Mouse (Mus musculus): Measurements from ENCODE around the gene Ly6g6c.

The Ly6g6c gene

DNA sequence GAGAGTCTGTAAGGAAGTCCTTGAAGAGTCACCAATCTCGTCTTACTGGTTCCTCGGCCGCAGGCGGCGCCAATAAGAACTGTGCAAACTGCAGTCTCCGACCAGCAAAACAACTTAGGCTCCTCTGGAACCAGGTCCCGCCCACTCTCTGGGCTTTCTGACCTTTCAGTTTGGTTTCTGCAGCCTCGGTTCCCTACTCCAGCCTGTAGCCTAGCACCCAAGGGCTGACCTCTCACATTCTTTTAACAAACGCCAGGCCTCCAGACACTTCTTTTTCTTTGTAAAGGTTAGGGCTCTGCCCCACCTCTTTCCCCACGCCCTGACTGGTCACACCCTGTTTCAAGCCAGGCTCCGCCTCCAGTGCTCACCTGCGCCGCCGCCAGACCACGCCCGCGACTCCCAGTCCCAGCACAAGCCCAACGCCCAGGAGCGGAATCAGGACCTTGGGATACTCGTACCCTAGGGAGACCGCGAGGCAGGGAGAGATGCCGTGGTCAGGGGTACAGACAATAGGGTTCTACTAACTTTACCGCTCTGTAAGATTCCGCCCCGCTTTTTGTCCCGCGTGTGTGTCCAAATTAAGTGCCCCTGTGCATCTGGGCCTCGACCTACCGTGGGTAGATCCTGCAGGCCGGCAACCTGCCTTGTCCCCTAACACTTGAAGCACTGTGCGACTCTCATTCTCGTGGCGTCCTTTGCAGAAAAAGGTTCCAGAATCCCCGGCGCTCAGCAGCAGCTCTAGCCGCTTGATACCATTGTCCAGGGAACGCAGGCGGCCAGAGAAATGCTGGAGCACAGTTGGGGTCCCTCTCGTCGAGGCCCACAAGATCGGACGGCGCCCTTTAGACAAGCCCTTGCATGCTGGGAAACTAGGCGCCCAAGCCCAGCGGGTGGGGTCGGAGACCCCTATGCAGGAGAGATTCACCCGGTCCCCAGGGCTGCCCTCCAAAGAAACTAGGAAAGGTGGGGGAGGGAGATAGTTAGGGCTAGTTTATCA lies at the start of gene Ly6g6c:
Ly6g6c (plus strand) TSS at position 438 of the 997 bp plus-strand sequence.
- CTCF ChIA-PET = no interaction called here

DNA sequence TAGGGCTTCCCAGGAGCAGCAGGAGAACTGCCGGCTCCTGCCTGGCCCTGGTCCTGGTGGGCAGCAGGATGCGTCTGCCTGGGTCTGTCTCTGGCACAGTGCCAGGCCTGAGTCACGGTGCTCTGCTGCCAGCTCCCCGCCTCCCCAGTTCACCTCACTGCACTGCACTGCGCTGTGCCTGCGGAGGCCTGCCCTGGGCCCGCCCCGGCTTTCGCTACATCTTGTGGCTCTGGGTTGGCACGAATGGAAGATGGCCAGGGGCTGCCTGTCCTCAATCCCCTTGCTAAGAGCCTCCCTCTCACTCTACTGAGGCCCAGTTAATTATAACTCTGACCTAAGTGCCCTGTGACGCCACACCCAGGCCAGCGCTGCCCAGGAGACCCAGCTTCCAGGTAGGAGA lies 48.8 kb upstream of the Ly6g6c start, which contains the start of gene Vwa7:
Vwa7 (plus strand) TSS at position 204 of the 400 bp plus-strand sequence.
- CTCF ChIA-PET = interaction anchor here (0.6 kb wide), 1 partner anchor 728 kb away, joined by 5 read pairs; no protein-coding TSS in a partner anchor

DNA sequence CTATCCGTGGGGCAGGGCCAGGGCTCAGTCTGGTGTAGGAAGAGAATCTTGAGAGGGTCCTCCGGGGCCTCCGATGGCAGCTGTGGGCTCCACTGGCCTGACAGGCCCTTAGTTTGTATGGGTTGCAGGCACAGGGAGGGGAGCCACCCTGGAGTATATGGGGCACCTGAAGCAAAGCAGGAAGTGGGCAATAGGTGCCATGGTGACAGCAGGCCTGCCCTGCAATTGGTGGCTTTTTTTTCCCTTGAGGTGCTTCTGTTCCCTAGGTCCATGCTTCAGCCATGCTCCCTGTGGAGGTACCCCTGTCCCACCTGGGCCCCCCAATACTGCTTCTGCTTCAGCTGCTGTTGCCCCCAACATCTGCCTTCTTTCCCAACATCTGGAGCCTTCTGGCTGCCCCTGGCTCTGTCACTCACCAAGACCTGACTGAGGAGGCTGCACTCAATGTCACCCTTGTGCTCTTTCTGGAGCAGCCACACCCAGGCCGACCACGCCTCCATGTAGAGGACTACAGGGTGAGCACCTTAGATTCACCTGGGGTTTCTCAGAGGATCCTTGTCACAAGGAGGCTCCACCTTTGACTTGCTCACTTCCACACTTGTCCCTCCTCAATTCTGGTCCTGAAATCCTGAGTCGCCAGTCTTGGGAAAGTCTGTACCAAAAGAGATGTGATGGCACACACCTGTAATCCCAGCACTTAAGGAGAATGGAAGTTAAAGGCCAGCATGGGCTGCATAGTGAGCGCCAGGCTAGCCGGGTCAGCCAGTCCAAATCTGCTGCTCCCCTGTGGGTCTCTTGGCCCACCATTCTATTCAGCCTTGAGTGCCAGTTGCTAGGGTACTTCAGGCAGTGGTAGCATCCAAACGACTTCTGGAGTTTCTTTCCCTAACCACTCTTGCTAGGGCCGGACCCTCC lies 48.1 kb upstream of the Ly6g6c start:
- CTCF ChIA-PET = no interaction called here

DNA sequence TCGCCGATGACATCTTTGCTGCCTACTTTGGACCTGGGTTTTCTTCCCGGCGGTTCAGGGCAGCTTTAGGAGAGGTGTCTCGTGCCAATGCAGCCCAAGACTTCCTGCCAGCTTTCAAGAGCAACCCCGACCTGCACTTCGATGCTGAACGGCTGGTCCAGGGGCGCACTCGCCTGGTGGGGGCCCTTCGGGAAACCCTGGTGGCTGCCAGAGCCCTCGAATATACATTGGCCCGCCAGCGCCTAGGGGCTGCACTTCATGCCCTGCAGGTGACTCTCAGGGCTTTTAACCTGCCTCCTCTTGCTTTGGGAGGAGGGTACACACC lies 47.5 kb upstream of the Ly6g6c start:
- CTCF ChIA-PET = no interaction called here

DNA sequence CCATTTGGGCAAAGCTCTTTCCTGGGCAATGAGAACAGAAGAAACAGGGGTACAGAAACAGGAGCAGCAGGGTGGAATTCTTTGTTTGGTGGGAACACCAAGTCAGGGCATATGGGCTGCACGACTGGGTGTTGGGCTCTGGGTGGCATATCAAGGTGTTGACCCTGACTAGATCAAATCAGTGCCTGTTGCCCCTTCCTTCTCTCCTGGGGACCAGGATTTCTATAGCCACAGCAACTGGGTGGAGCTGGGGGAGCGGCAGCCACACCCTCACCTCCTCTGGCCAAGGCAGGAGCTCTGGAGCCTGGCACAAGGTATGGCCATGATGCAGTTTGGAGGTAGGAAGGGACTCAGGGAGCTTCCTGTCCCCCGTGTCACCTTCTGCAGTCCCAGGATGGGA lies 47.0 kb upstream of the Ly6g6c start:
- CTCF ChIA-PET = interaction anchor here (0.6 kb wide), 1 partner anchor 25 kb away, joined by 4 read pairs; no protein-coding TSS in a partner anchor

DNA sequence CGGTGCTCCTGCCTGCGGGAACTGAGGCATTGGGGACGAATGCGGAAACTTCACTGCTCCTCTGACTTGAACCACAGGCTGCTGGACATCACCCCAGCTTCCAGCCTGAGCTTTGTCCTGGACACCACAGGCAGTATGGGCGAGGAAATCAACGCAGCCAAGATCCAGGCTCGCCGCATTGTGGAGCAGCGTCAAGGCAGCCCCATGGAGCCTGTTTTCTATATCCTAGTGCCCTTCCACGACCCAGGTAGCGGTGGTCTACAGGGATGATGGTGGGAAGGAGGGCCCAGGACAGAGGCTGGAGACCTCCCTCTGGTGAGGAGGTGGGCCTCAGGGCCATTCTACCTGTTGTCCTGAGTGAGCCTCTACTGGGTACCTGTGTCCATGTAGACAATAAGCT lies 45.3 kb upstream of the Ly6g6c start:
- CTCF ChIA-PET = interaction anchor here (0.5 to 2.4 kb wide), 2 partner anchors 27 to 39 kb away, joined by 9 to 16 read pairs; partner anchors contain the start of gene Ddah2

DNA sequence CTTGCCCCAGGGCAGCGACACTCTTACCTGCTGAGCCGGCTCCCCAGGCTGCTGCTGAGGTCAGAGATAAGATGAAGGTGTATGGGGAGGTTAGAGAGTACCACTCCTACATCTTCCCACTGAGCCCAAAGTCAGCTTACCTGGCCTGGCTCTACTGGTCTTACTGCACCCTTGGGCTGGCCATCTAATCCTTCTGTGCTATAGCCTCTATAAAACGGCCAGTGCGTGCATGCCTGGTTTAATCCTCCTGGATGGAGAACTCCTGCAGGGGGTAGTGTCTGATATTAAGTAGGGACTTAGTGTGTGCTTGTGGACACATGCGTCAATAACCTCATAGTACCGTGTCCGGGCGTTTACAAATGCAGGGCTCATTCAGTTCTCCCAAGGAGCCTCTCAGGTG lies 44.6 kb upstream of the Ly6g6c start:
- CTCF ChIA-PET = interaction anchor here (0.5 to 2.4 kb wide), 2 partner anchors 27 to 39 kb away, joined by 9 to 16 read pairs; partner anchors contain the start of gene Ddah2

DNA sequence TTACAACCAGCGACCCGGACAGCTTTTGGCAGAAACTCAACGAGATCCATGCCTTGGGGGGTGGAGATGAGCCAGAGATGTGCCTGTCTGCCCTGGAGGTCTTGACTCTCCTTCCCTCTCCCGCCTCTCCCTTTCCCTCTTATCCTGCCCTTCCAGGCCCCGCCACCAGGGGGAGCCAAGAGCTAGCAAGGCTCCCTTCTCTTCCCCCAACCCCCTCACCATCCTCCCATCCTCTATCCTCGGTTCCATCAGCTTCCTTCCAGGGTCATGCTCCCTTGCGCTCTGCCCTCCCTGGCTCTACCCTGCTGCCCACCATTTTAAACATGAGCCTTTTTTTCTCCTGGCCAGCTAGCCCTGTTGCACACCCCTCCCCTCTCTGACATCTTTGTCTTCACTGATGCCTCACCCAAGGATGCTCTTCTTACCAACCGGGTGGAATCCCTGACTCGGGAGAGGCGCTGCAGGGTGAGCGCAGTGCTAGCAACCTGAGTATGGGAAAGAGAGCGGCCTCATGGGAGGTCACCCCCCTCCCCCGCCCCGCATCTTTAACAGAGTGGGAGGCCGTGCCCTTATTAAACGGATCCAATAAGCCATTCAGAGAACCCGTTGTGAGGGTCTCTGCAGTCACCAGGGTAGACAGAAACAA lies 43.9 kb upstream of the Ly6g6c start:
- CTCF ChIA-PET = interaction anchor here (0.6 to 2.4 kb wide), 2 partner anchors 35 to 38 kb away, joined by 8 to 16 read pairs; partner anchors contain the start of gene Ddah2

DNA sequence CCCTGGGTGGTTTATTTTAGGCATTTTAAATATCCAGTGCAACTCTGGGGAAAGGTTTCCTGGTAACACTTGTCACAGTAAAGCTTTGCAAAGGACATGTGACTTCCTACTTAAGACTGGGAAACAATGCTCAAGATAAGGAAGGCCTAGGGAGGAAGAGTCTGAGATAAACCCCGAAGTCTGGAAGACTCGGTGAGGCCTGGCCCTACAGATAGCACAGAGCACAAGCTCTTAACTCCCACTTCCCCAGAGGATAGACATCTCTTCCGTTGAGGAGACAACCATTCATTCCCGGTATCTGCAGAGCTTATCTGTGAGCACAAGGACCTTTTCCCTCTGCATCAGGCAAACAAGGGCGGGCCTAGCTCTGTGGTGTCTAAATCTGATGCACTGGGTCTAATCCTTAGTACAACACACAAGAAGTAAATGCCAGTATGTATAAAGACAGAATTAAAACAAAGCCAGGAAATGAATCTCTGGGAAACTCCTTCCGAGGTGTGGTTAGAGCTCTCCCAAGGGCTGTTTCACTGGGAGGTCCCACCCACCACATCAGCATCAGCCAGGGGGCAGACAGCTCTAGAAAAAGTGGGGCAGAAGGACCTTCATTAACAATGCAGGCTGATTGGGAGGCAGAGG lies 43.2 kb upstream of the Ly6g6c start:
- CTCF ChIA-PET = interaction anchor here (0.5 to 2.4 kb wide), 4 partner anchors 18 to 37 kb away, joined by 3 to 16 read pairs (median 6); partner anchors contain the start of gene Ddah2

DNA sequence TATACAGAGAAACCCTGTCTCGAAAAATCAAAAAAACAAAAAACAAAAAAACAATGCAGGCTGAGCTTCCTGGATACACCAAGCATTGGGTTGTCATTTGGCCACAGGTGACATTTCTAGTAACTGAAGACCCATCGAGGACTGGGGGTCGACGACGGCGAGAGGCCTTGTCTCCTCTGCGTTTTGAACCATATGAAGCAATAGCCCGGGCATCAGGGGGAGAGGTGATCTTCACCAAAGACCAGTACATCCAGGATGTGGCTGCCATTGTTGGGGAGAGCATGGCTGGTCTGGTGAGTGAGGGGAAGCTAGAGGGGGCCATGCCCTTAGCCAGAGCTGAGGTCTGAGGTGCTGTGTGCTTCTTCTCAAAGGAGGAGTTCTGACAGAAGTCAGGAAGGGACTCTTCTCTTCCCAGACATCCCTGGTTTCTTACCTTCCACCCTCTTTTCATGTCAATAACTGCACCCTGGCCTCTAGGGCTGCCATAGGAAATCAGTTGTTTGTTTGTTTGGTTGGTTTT lies 42.6 kb upstream of the Ly6g6c start:
- CTCF ChIA-PET = interaction anchor here (0.5 to 2.4 kb wide), 3 partner anchors 17 to 37 kb away, joined by 3 to 16 read pairs (median 3); partner anchors contain the start of gene Ddah2

DNA sequence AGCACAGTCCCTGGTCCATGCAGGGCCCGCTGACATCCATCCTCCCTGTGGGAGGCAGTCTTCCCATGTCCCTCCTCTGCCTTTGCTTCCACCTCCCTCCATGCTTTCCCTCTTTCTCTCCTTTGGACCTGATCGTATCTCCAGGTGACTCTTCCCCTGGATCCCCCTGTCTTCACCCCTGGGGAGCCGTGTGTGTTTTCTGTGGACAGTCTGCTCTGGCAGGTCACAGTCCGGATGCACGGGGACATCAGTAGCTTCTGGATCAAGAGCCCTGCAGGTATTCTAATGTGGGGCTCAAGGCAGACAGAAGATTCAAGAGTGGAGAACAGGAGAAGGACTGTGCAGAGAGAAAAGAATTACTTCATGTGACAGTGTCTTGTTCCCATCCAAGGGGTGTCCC lies 42.0 kb upstream of the Ly6g6c start:
- CTCF ChIA-PET = interaction anchor here (0.7 kb wide), 1 partner anchor 12 kb away, joined by 3 read pairs; no protein-coding TSS in a partner anchor

DNA sequence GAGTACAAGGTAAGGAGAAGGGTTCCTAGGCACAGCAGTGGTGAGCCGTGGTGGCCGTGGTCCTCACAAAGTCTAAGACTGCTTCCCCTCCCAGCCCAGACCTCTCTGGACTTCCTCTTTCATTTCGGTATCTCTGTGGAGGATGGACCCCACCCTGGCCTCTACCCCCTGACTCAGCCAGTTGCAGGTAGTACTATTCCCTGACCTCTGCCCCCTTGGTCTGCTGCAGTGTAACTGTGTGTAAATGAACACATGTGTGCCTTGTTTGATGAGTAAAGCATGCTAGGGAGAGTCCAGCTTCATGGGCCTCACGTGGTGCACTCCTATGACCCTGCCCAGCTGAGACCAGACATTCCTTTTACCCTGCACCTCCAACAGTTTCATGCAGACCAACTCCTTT lies 41.4 kb upstream of the Ly6g6c start:
- CTCF ChIA-PET = interaction anchor here (0.7 to 1.2 kb wide), 2 partner anchors 11 to 21 kb away, joined by 3 read pairs; no protein-coding TSS in a partner anchor

DNA sequence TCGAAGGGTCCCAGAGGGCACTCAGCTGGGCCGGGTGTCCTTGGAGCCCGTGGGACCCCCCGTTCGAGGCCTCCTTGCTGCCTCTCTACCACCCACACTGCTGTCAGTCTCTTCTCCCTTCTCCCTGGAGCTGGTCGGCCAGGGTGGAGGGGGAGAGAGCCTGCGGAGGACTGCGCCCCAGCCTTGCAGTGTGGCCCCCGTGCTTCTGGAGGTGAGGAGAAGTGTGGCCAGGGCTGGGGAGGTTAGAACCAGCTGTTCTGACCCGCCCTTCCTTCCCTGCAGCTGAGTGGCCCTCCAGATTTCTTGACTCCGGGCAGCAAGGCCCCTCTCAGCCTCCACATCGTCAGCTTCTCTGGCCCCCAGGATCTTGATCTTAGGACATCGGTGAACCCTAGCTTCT lies 40.9 kb upstream of the Ly6g6c start:
- CTCF ChIA-PET = interaction anchor here (0.5 to 1.2 kb wide), 2 partner anchors 20 to 50 kb away, joined by 3 to 4 read pairs; no protein-coding TSS in a partner anchor

DNA sequence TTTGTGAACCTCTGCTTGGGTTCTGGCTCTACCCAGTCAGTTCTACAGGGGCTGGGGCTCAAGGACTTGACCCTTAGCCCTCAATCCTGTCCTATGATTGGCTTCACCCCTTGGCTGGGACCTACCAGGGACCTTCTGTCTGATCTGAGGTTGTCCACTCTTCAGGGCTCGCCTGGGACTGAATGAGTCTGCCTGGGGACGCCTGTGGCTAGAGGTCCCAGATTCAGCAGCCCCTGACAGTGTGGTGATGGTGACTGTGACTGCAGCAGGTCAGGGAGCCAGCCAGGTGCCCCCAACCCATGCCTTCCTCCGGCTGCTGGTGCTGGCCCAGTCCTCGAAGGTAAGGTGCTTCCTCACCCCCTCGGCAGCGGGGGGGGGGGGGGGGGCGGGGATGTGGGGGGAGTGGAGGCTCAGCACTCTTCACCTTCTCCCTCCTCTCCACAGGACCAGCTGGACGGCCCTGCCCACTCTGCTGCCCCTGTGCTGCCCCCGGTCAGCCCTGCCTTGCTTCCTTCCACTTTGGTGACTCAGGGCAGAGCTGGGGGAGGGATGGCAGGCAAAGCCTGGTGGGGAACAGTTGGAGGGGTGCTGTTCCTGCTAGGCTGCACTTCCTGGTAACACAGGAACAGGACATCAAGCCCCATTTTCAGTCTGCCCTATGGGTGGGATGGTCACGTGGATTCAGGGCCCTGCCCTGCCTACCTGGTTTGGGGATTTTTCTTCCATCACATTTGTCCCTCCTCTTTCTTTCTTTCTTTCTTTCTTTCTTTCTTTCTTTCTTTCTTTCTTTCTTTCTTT lies 40.3 kb upstream of the Ly6g6c start:
- CTCF ChIA-PET = interaction anchor here (0.5 to 1.2 kb wide), 2 partner anchors 20 to 51 kb away, joined by 3 to 4 read pairs; no protein-coding TSS in a partner anchor

DNA sequence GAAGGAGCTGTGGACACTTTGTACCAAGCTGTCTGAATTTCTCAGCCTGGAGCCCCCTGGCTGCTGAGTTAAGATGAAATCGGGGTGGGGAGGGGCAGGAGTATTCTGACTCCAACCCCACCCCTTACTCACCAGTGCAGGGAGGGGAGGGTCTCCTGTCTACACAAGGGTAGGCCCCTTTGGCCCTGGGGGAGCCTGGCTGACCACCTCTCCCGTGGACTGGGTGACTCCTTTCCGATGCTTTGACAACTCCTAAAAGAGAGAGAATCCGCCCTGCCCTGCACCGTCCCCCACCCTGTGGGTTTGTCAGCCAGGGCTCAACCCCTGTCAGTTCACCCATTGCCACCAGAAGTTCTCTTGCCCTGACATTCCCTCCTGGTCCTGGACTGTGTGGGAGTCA lies 39.0 kb upstream of the Ly6g6c start:
- CTCF ChIA-PET = interaction anchor here (0.6 to 0.7 kb wide), 4 partner anchors 19 to 241 kb away, joined by 4 to 5 read pairs (median 4); no protein-coding TSS in a partner anchor

DNA sequence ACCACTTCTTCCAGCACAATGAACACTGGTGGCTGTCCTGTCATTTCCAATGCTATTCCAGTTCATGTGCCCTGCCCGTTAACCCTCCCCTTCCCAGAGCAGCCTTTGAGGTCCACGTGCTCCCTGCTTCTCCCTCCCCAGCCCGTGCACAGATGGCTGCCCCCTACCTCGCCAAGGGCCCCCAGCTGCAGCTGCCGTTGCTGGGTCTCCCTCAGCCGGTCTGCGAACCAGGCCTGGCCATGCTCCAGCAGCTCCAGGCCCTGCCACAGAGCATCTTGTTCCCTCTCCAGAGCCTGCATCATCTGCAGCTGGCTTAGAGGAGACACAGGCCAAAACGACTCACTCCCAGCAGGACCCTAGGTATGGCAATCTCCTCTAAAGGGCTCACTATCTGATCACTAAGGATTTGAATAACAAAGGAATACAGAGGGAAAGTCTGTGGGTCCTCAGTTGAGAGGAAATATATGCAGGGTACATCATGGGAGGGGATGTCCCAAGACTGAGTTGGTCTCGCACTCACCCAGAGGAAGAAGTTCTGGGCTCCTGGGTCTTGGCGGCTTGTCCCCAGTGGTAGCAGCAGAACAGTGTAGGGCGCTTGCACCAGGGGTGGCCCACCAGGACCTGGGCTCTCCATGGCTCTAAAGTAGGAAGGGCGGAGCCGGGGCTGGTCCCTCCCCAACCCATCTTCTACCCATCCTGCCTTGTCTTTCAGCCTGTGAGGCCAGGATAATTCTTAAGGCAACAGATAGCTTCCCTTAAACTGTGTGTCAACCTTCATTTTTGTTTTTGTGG lies 37.7 kb upstream of the Ly6g6c start, which contains the start of gene Sapcd1:
Sapcd1 (minus strand) TSS at position 740 of the 792 bp plus-strand sequence.
- CTCF ChIA-PET = interaction anchor here (0.6 to 1.2 kb wide), 2 partner anchors 19 to 357 kb away, joined by 4 to 5 read pairs; partner anchors contain the start of gene Msh5

DNA sequence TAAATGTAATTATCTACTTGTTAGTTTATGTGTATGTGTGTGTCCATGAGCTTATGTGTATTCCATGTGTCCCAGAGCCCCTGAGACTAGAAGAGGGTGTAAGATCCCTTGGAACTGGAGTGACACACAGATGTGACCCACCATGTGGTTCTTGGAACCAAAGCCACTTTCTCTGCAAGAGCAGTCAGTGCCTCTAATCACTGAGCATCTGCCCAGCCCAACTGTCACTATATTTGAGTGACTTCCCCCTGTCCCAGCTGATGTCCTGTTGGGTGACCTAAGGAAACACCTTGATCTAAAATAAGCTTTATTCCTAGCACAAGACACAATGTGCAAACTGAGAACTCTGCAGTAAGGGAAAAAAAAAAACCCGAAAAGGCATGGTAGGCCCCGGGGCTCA lies 36.9 kb upstream of the Ly6g6c start:
- CTCF ChIA-PET = interaction anchor here (0.6 to 1.2 kb wide), 3 partner anchors 18 to 356 kb away, joined by 4 to 5 read pairs (median 5); partner anchors contain the start of gene Msh5
